Mouse (Mus musculus) spleen, postnatal 14 days (tissue): ENCODE measurements at regions not wholly inside any gene's neighbourhood (a gene's known extent, or its start where the extent isn't known, plus 50 kb on each side); places are given as distances from the start of the nearest gene placed in this dataset.

ENCODE experiments used
- DNase-seq, 2 experiments: peaks; one replicate each; pipeline ENCODE4 v3.0.0; 2021 to 2022; ENCODE audit warnings: low spot score in 2 of 2

DNA sequence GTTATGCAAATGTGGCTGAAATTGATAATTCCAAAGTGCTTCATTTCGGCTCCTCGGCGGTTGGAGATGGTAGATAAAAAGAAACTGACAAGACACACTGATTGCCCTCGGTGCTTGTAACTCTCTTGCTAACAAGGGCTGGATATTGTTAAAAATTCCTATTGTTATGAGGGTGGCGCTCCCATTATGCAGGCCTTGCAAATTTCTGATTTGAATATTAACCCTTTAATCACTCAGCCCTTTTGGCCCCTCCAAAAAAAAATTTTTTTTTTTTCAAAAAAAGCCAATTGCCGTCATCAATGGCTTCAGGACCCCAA is 469.8 kb downstream of the Vrk1 start:
- DNase-seq = no peak

GRCm38 (mm10) chr12:106480281-106481060 is 470.4 kb downstream of the Vrk1 start:
- DNase-seq = no peak

- DNase-seq = no peak
These were observed 491.7 kb downstream of the Vrk1 start for GRCm38 (mm10) chr12:106501622-106502327.

DNA sequence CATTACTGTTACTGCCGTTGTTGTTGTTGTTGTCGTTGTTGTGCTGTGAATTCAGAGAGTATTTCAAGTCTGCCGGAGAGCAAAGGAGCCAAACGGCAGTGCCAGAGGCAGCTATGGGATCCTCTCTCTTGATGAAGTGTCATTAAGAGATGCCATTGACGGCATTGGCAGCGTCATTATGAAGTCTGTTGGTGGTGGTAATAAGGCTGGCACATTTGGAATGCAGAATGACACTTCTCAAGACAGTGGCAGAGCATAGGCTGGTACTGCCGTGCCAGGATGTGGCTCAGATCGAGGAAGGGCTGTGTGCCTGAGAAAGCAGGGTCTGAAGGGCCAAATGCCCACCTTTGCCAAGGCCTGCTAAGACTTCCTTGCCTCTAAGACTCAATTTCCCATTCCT is 494.3 kb downstream of the Vrk1 start:
- no peak for DNase-seq

GRCm38 (mm10) chr12:106514057-106514456 is 504.0 kb downstream of the Vrk1 start:
- no peak for DNase-seq

GRCm38 (mm10) chr12:106515257-106515788 is 505.3 kb downstream of the Vrk1 start:
- no peak for DNase-seq

GRCm38 (mm10) chr12:106519141-106519540 is 509.1 kb downstream of the Vrk1 start:
- no peak for DNase-seq

DNA sequence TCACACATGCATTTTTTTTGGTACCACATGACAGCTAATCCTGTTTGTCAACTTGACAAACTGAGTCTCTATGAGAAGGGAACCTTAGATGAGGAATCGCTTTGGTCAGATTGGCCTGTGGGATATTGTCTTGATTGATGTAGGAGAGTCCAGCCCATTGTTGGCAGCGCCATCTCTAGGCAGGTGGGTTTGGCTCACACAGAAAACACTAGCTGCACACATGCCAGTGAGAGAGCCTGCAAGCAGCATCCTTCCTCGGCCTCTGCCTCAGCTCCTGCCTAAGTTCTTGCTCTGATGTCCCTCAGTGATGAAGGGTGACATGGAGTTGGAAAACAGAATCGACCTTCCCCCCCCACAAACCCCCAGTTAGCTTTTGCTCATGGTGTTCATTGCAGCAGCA is 514.4 kb downstream of the Vrk1 start:
- DNase-seq = no peak

DNA sequence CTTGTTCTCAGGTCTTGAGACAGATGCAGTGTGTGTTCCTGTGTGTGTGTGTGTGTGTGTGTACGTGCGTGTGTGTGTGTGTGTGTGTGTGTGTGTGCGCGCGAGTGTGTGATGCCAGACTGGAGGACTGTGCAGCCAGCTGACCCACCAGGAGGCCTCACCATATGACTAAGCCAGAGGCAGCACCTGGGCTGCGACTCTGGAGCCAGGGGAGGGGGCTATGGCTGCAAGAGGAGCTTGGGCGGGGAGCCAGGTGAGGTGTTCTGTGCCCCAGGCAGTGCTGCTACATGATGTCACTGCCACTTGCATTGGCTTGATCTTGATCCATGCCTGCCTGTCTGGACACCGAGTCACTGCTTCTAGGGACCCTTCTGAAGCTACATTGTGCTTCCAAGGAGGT is 517.1 kb downstream of the Vrk1 start:
- no peak for DNase-seq

DNA sequence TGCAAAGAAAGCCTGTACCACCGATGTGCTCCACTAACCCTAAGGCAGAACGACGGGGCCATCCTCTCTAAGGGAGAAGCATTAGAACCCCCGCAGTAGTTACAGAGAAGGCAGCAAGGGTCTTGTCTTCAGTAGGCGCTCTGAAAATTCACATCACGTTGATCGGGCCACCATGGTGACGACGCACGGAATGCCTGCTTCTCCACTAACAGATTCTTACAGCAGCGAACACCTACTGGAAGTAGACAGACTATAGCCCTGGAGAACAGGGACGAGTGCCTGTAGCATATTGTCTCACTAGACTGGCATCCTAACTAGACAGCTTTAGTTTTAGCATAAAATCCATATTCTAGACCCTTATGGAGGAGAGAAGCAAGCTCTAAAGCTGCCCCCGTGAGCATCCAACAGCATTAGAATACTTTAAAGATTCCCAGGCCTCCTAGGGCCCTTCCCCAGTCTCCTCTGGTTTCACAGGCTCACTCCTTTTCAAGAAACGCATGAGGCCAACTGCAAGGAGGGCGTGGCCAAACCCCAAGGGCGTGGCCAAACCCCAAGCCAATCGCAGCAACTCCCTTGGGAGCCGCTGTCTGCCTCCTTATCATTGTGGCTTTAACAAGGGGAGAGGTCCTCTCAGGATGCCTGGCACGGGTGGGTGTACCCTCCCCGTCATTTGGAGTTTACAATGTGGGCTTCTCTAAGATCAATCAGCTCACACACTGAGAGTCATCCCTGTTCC is 517.8 kb downstream of the Vrk1 start:
- DNase-seq = no peak

DNA sequence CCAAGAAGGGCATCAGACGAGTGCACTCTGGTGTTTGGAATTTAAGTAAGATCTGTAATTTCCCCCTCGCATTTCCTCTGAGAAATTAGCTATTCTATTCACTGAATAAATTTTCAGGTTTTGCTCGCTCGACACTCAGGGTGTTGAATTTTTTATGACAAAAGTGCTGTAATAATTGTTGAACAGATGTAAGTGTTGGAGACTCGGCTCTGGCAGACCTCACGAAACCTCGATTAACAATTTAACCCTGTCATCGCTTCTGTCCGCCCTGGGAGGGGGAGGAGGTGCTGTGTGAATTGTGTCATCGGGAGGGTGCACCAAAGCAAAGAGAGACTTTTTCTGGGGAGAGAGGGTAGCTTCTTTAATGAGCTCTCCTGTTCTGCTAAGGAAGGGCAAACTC is 518.5 kb downstream of the Vrk1 start:
- DNase-seq = no peak

DNA sequence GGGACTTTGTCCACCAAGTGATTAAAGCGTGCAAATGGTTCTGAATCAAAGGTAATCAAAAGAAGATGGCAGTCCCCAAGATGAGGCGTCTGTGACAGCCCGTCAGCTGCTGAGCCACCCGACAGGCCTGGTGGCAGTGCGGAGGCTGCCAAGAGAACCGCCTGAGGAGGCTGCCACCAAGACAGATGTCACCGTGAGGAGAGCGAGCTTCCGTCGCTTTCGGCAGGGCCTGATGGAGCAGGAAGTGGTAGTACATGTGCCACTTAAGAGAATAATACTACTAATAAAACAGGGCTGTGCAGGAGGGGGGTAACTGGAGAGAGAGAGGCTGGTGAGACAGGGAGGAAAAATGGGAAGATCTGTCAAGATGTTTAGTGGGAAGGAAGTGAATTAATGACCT is 519.1 kb downstream of the Vrk1 start:
- DNase-seq = no peak

GRCm38 (mm10) chr12:106535086-106535485 is 525.1 kb downstream of the Vrk1 start:
- DNase-seq = no peak

DNA sequence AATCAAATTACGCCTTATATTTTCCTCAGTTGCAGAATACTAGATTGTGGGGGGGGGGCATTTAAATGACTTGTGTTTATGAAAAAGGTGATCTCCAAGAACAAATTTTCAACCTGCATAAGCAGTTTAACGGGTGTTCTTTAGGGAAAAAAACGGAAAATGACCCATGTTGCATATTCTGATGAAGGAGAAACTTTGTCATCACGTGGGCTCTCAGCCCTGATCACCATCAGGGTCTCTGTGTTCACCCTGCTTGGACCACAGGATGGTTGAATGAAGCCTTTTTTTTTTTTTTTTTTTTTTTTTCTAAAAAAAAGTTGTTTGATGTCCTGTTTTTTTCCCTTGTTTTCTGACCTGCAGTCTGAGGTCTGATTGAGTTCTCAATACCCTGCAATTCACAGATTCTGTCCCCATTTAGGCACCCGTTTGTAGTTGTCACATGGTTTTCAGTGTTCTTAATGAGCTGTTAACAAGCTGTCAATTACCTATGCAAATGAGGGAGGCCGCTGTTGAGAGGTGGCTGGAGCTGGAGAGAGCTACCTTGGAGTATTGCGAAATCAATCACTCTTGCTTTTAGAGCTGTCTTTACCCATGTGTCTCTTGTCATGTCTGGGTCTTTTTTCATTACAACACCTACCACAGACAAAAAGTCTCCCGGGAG is 525.7 kb downstream of the Vrk1 start:
- no peak for DNase-seq

DNA sequence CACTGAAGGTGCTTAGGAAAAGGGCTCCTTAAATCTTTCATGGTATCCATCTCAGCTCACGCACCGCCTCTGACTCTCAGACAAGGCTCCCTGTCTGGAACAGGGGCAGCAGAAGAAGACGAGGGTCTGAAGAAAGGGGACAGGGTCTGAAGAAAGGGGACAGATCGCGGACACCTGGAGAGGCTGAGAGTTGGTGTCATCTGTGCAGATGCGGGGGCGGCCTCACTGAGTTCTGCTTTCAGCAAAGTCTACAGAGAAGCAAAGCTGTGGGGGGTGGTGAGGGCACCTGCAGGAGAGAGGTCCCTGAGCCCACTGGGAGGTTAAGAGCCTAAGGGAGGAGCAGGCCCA is 526.2 kb downstream of the Vrk1 start:
- DNase-seq = no peak

- DNase-seq = no peak
These were observed 530.0 kb downstream of the Vrk1 start for GRCm38 (mm10) chr12:106540003-106540402.

DNA sequence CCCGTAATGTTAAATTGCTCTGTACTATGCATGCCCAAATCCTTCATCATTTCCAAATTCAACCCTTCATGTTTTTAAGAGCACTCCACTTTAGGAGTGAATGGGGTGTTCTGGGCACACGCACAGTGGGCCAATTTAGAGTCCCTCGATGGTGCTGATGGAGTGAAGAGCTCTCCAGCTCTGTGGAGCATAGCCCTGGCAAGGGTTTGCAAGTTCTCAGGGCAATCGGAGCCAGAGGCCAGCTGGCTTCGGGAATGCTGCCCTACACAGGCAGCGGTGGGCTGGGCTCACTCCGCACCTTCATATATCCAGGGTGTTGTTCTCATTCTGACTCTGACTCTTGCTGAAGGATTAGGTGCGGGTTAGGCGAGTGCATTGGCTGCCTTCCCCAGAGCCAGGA is 549.5 kb downstream of the Vrk1 start:
- DNase-seq = no peak

- DNase-seq = no peak
These were observed 555.2 kb downstream of the Vrk1 start for GRCm38 (mm10) chr12:106565263-106565681.

DNA sequence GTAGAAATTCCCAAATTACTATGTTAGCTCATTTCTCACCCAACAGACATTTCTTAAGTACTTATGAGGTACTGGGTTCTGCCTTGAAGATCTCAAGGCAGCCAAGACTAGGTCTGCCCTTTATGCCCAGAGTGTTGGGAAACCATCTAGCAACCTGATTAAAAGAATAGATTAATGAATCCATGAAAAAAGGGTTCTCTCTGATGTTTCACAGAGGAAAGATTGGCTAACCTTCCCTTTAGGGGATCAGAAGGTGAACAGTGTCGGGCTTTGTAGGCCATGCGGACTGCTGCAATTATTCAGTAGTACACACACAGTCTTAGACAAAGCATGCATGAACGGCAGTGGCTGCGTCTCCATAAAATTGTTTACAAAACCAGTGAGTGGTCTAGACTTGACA is 556.3 kb downstream of the Vrk1 start:
- no peak for DNase-seq

DNA sequence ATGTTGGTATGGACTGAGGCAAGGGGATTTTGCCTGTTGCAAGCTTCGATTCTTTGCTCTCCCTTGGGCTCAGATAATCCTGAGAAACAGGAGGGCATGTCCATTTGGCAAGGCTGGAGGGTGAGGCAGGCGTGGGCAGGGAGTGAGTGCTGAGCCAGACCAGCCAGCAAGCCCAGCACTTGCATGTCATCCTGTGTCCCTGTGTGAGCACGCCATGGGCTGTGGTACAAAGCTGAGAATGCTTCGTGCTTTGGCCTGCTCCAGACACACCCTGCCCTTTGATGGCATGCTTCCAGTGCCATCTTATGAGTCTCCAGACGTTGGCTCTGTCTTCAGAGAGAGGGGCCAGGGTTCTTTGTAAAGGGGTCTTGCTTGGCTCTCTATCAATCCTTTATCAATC is 557.1 kb downstream of the Vrk1 start:
- DNase-seq = no peak

- DNase-seq = no peak
These were observed 558.6 kb downstream of the Vrk1 start for GRCm38 (mm10) chr12:106568541-106569085.

- DNase-seq = no peak
These were observed 562.9 kb downstream of the Vrk1 start for GRCm38 (mm10) chr12:106572956-106573355.
